Mouse (Mus musculus) midbrain, embryonic 14.5 days (tissue): ENCODE measurements around the gene Lin28b. TPM values are rescaled to one million over a fixed set of nuclear protein-coding genes. Genes with fewer than 3 reads are reported as not detected.
A peak's percentile ranks its signal among the peaks of the same experiment; 100 is the strongest.

Experiments
- ATAC-seq: fragments of 200-750 bp; cut with Nextera tagmentation; 2 replicates; pipeline ENCODE4 v1.8.0; 2017; ENCODE audit warnings: moderate number of reproducible peaks, moderate library complexity; ENCODE audit not compliant: low FRiP score, low TSS enrichment
- DNase-seq: peaks from one replicate; pipeline ENCODE4 v3.0.0-alpha.2; 2015
- H3K27ac ChIP-seq: fragments of 300-500 bp; sonication (generic); replicated peaks from 2 replicates; pipeline ENCODE4 v1.5.1; 2014; ENCODE audit warnings: mild to moderate bottlenecking, low read depth, low read length, moderate library complexity
- H3K27me3 ChIP-seq: fragments of 300-500 bp; sonication (generic); 2 replicates; pipeline ENCODE4 v1.6.1; 2014; ENCODE audit warnings: low read length, control low read depth, mixed read lengths; ENCODE audit not compliant: control insufficient read depth, insufficient read depth
- H3K36me3 ChIP-seq: fragments of 300-500 bp; sonication (generic); 2 replicates; pipeline ENCODE4 v1.6.1; 2014; ENCODE audit warnings: low read length, control low read depth; ENCODE audit not compliant: control insufficient read depth, insufficient read depth
- H3K4me1 ChIP-seq: fragments of 300-500 bp; sonication (generic); 2 replicates; pipeline ENCODE4 v1.6.1; 2014; ENCODE audit warnings: mild to moderate bottlenecking, antibody characterized with exemption, low read length, control low read depth; ENCODE audit not compliant: control insufficient read depth, insufficient read depth
- H3K4me2 ChIP-seq: fragments of 300-500 bp; sonication (generic); 2 replicates; pipeline ENCODE4 v1.6.1; 2014; ENCODE audit warnings: mild to moderate bottlenecking, low read length, moderate library complexity
- H3K4me3 ChIP-seq: fragments of 300-500 bp; sonication (generic); replicated peaks from 2 replicates; pipeline ENCODE4 v1.5.1; 2014; ENCODE audit warnings: low read depth, low read length
- H3K9ac ChIP-seq: fragments of 300-500 bp; sonication (generic); replicated peaks from 2 replicates; pipeline ENCODE4 v1.6.1; 2014; ENCODE audit warnings: mild to moderate bottlenecking, low read length, moderate library complexity
- H3K9me3 ChIP-seq: fragments of 300-500 bp; sonication (generic); 2 replicates; pipeline ENCODE4 v1.6.1; 2016; ENCODE audit warnings: low read length, control low read depth, mixed read lengths; ENCODE audit not compliant: control insufficient read depth
- WGBS: fragments of 180-500 bp; shearing (Covaris S2); extraction: QIAGEN DNeasy Blood & Tissue Kit; methylation state at CpG from one replicate; pipeline ENCODE4 v1.1.7; 2014; 5-methylcytosine and 5-hydroxymethylcytosine counted together
- polyA plus RNA-seq: library from polyadenylated mRNA; unstranded; fragments of >200 nt; fragmentation: Nextera tagmentation; extraction: Ambion mirVana; gene quantifications from 2 replicates; pipeline ENCODE4 v1.2.1, GENCODE M21; 2014

The Lin28b gene
- polyA plus RNA-seq, 1 experiment from 2014 or later, result 11.0 TPM

DNA sequence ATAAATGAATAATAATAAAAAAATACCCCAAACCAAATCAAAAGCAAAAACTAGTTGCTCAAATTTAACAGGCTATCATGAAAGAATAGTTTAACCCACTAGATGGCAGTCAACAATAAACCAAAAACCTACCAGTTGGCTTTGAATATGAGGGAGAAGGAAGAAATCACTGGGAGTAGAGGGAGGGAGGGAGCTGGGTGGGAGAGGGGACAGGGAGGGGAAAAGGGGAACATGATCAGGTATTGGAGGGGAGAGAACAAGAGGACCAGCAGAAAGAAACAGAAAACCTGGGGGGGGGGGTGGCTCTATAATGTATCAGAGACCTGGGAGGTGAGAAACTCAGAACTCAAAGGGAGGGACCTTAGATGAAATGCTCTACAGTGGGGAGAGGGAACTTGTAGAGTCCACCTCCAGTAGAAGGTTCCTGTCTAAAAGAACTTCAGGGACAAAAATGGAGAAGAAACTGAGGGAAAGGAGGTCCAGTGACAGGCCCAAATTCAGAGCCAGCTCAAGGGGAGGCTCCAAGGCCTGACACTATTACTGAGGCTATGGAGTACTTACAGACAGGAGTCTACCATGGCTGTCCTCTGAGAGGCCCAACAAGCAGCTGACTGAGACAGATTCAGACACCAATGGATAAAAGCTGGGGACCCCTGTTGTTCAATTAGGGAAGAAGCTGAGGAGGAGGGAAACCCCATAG, 104.1 kb downstream of the Lin28b start:
- Histone ChIP-seq H3K9ac (no peak overlapping the region), H3K4me3 (no peak overlapping the region), H3K27me3 (no peaks in the 10 kb centered on the region), H3K4me1 (no peaks in the 10 kb centered on the region), H3K9me3 (no peaks in the 10 kb centered on the region), H3K36me3 (no peaks in the 10 kb centered on the region), H3K4me2 (no peak overlapping the region), H3K27ac (no peak overlapping the region)
- ATAC-seq, result peak; percentile 46; the same call in 1 of the 2 replicates
- peak; percentile 77 for DNase-seq

DNA sequence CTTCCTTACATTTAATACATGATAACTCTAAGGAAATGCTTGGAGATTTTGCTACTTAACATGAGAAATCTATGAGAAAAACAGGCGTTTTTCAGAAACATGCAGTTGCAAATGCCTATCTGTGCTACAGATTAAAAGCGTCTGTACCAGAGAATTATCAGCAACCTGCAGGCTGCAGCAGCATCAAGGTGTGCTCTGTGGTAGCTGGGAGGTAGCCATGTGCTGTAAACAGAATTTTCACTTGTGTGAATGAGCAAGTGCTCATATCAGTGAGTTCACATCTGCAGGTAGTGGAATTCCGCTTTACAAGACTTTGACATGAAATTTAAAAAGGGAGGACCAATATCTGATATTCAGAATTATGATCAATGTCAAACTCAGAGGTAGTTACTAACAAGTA, 107.9 kb downstream of the Lin28b start:
- Histone ChIP-seq H3K4me2 (no peak overlapping the region), H3K27me3 (no peaks in the 10 kb centered on the region), H3K4me1 (no peaks in the 10 kb centered on the region), H3K9ac (no peak overlapping the region), H3K9me3 (no peaks in the 10 kb centered on the region), H3K36me3 (no peaks in the 10 kb centered on the region), H3K27ac (no peak overlapping the region), H3K4me3 (no peak overlapping the region)
- no peak for ATAC-seq
- no peak for DNase-seq
- WGBS, result 92% methylated on average over 3 of the region's 3 CpGs

DNA sequence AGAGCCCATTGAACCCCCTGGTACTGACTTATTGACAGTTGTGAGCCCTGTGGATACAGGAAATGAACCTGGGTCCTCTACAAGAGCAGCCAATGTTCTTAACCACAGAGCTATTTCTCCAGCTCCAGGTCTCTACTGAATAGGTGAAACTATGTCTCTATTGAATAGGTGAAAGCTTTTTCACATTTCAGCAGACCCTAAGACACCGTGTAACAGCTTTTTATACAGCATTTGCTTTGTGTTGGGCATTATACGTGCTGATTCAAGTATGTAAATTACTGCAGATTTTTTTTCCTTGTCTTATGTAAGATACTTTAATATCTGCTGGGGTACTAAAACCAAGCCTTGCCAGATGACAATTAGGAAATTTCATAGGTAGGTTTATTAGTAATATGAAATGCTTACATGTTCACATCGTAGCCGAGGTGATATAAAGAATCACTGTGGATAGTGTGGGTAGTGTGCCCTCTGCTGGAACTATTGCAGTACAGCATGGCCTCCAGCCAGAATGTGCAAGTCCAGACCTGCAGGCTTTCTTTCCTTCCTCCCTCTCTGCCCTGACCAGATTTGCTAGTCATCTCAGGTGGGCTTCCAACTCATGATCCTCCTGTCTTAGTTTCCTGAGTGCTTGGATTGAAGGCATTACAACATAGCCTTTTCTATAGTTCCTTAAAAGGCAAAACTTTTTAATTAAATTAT, 113.1 kb downstream of the Lin28b start:
- Histone ChIP-seq H3K4me1 (no peaks in the 10 kb centered on the region), H3K9me3 (no peaks in the 10 kb centered on the region), H3K27me3 (no peaks in the 10 kb centered on the region), H3K27ac (no peak overlapping the region), H3K36me3 (no peaks in the 10 kb centered on the region), H3K4me2 (no peak overlapping the region), H3K9ac (no peak overlapping the region), H3K4me3 (no peak overlapping the region)
- DNase-seq, result peak; percentile 93
- WGBS, result 41% methylated on average over 4 of the region's 4 CpGs
- ATAC-seq, result peak; percentile 81

DNA sequence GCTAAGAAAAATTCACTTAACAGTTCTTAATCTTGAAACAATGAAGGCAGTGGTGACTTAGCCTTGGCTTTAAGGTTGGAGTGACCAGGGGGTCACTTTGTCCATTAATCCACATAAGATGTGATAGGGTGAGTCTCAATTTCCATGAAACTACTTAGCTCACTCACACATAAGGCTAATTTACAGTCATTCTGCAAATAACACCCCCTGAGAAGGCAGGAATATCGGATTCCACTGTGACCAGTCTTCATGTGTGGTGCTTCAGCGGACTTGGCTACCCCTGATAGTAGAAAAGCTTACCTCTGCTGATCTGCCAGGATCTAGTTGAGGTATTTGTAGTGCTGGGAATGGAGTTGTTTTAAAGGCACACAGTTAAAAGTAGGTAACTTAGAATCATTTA, 115.7 kb downstream of the Lin28b start:
- DNase-seq (no peak), ATAC-seq (no peak)
- Histone ChIP-seq H3K27me3 (no peaks in the 10 kb centered on the region), H3K36me3 (no peaks in the 10 kb centered on the region), H3K4me1 (no peaks in the 10 kb centered on the region), H3K9me3 (no peaks in the 10 kb centered on the region), H3K9ac (no peak overlapping the region), H3K4me3 (no peak overlapping the region), H3K27ac (no peak overlapping the region), H3K4me2 (no peak overlapping the region)
- WGBS, result 91% methylated on average over 2 of the region's 2 CpGs

DNA sequence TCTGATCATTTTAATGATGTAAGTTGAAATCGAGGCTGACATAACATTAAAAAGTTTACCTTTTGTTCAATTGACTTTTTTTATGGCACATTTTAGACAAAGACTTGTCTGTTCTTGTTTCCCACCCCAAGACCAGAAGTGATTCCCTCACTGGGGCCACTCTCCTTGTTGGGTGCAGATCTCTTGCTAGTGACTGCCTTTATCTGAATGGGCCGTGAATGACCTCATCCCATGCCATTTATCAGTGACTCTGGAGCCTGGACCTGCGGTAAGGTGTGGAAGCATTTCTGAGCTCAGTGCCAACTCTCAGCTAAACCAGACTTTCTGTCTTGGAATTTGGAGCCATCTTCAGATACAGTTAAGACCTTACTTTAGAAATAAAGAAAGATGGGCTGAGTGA, 116.6 kb downstream of the Lin28b start:
- Histone ChIP-seq H3K4me2 (no peak overlapping the region), H3K9me3 (no peaks in the 10 kb centered on the region), H3K27ac (no peak overlapping the region), H3K36me3 (no peaks in the 10 kb centered on the region), H3K9ac (no peak overlapping the region), H3K27me3 (no peaks in the 10 kb centered on the region), H3K4me3 (no peak overlapping the region), H3K4me1 (no peaks in the 10 kb centered on the region)
- no peak for ATAC-seq
- 92% methylated on average over 3 of the region's 3 CpGs for whole genome bisulfite sequencing
- DNase-seq, result no peak

DNA sequence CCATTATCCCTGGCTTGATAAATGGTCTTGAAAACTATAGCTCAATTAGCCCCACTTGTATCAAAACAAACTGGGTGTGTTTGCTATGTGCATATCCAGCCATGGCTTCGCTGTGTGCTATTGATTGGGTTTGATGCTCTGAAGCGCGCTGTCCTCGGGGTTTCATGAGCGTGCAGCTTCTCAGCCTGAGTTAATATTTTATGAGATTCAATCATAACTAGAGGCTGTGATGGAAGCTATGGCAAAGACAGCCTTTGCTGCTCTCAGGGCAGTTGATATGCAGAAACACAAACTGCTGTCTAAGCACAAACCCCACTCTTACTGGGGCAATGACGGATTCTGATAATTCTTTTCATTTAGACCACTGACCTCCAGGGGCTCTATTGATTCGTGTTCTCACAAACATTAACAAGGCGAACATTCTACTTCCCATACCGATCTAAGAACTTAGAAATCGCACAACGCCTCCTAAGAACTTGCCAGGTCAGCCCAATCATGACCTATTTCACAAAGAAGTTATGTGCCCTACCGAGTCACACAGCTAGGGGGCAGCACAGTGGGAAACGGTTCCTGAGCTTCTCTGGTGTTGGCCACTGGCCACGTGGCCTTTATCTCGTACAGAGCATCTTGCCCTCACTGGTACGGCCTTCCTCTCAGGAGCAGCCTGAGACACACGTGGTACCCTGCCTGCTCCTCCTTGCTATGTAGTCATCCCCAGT, 119.0 kb downstream of the Lin28b start:
- Histone ChIP-seq H3K4me3 (no peak overlapping the region), H3K27me3 (no peaks in the 10 kb centered on the region), H3K9ac (no peak overlapping the region), H3K4me1 (no peaks in the 10 kb centered on the region), H3K9me3 (no peaks in the 10 kb centered on the region), H3K27ac (0 out of 2 replicates have a peak overlapping the region, but pooled peaks have one; percentile 20), H3K36me3 (no peaks in the 10 kb centered on the region), H3K4me2 (no peak overlapping the region)
- DNase-seq (peak; percentile 43), ATAC-seq (no peak)
- WGBS, result 74% methylated on average over 17 of the region's 17 CpGs

DNA sequence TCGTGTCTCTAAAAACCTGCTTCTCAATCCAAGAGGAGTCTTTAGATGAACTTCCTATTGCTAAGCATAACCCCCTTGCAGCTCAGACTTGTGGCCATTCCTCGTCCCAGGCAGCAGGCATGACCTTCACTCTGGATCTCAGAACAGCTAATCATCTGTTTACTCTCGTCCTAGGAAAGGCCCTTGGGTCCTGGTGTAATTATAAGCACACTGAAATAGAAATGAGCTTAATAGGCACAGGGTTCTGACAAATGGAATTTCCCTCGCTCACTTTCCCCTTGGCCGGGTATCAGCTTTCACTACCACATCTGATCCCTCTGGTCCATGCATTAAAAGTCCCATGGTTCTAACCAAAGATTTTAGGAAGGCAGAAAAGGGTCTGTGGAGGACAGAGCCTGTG, 122.8 kb downstream of the Lin28b start:
- WGBS, result 53% methylated on average over 5 of the region's 5 CpGs
- ATAC-seq, result no peak

DNA sequence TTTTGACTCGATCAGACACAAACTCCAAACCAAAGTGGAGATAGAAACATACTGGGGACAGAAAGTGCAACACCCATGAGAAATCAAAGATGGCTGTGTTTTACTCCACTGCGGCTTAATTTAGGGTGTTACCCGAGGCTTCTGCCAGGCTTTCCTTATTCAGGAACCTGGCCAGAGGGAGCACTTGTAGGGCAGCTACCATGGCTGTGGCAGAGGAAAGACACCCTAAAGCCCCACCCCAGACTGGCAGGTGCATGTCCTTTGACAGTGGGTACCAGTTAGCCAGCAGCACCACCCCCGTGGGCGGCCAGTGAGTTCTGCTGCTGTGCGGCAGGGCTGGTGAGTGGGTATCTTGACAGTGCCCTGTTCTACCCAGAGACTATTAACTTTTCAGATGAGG, 130.1 kb downstream of the Lin28b start:
- no peaks in the 10 kb centered on the region for H3K4me1 ChIP-seq

More for the DNA sequence above, 122.8 kb downstream of the Lin28b start:
- Histone ChIP-seq H3K4me2 (no peak overlapping the region), H3K4me3 (no peak overlapping the region), H3K9ac (no peak overlapping the region), H3K36me3 (no peaks in the 10 kb centered on the region), H3K9me3 (no peaks in the 10 kb centered on the region), H3K27ac (no peak overlapping the region), H3K27me3 (no peaks in the 10 kb centered on the region), H3K4me1 (no peaks in the 10 kb centered on the region)
- no peak for DNase-seq

More for the DNA sequence above, 130.1 kb downstream of the Lin28b start:
- ATAC-seq (no peak), DNase-seq (no peak)
- no peak overlapping the region for H3K4me2 ChIP-seq
- no peaks in the 10 kb centered on the region for H3K27me3 ChIP-seq
- H3K4me3 ChIP-seq, result no peak overlapping the region
- no peaks in the 10 kb centered on the region for H3K9me3 ChIP-seq
- no peak overlapping the region for H3K27ac ChIP-seq
- H3K9ac ChIP-seq, result no peak overlapping the region
- WGBS, result 96% methylated on average over 6 of the region's 6 CpGs
- H3K36me3 ChIP-seq, result no peaks in the 10 kb centered on the region
